Mouse (Mus musculus) small intestine, adult 2 months (tissue): ENCODE measurements around the gene Mrgprg.

ENCODE experiments used
- CTCF ChIP-seq: fragments of 200-500 bp; IDR thresholded peaks from 2 replicates; pipeline ENCODE4 v1.5.1; 2012; ENCODE audit warnings: low read depth, mild to moderate bottlenecking, control low read depth, inconsistent platforms, low read length, moderate library complexity, mixed read lengths; ENCODE audit not compliant: insufficient replicate concordance, insufficient read length; ENCODE audit errors: extremely low read depth
- POLR2A ChIP-seq: fragments of 200-500 bp; IDR thresholded peaks from 2 replicates; pipeline ENCODE4 v1.6.1; 2012; ENCODE audit warnings: low read depth, mild to moderate bottlenecking, control low read depth, inconsistent platforms, low read length, moderate library complexity

- TF ChIP-seq CTCF (no peak), POLR2A (no peak)
Observed at GRCm38 (mm10) chr7:143733746-143734145, 33.0 kb downstream of the Mrgprg start.
